In the genomic region with DNA sequence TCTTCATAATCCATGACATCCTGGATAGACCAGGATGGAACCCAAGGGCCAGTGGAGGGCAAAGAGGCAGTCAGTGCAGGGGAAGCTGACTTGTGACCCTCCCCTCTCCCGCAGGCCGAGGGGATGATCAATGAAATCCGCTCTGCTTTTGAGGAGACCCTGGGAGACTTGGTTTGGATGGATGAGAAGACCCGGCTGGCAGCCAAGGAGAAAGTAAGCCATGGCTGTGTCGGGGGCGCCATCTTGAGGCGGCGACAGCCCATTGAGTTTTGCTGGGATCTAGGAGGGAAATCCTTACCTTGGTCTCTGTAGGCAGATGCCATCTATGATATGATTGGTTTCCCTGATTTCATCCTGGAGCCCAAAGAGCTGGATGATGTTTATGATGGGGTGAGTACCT, we compare ENCODE assay signal across 8 mouse cellular contexts. TPM values are rescaled to one million over a fixed set of nuclear protein-coding genes. Genes with fewer than 3 reads are reported as not detected.
A peak's percentile ranks its signal among the peaks of the same experiment; 100 is the strongest.
DNase-seq lines count a peak whose midpoint lies in the region; ATAC-seq and TF ChIP-seq lines count a peak whose summit lies in the region.

No protein-coding gene starts in this region.

- WGBS in heart, adult 2 months: 2% methylated on average over 8 of the region's 8 CpGs
- WGBS in heart, embryonic 12.5 days: 1% methylated on average over 8 of the region's 8 CpGs
- 2% methylated on average over 8 of the region's 8 CpGs for WGBS in cerebellum, adult 2 months
- 3% methylated on average over 8 of the region's 8 CpGs for WGBS in intestine, embryonic 16.5 days
- WGBS in midbrain, embryonic 13.5 days: 2% methylated on average over 8 of the region's 8 CpGs

- no peaks in the 10 kb centered on the region for H3K4me1 ChIP-seq in heart, adult 2 months (ENCODE audit: control insufficient read depth, insufficient read depth, low read length)
- H3K4me1 ChIP-seq in heart, embryonic 12.5 days (replicated peaks): no peaks in the 10 kb centered on the region
- 0 out of 2 replicates have a peak, but pooled peaks cover 2% of the 10 kb centered on the region for H3K4me1 ChIP-seq in cerebellum, adult 2 months (ENCODE audit: control insufficient read depth, insufficient read depth, low read length)
- no peaks in the 10 kb centered on the region for H3K4me1 ChIP-seq in intestine, embryonic 16.5 days (ENCODE audit: control insufficient read depth, insufficient read depth, low read length)
- 0 out of 2 replicates have a peak, but pooled peaks cover 4% of the 10 kb centered on the region for H3K4me1 ChIP-seq in midbrain, embryonic 13.5 days (replicated peaks)

- no peak overlapping the region for H3K9ac ChIP-seq in heart, adult 2 months (ENCODE audit: low read depth, low read length)
- H3K9ac ChIP-seq in heart, embryonic 12.5 days: no peak overlapping the region
- no peak overlapping the region for H3K9ac ChIP-seq in intestine, embryonic 16.5 days (ENCODE audit: low read depth, low read length)
- no peak overlapping the region for H3K9ac ChIP-seq in midbrain, embryonic 13.5 days (replicated peaks)

- H3K27me3 ChIP-seq in heart, adult 2 months (ENCODE audit: control insufficient read depth, insufficient read depth, low read length): no peaks in the 10 kb centered on the region; the same call in 1 of the 2 replicates
- H3K27me3 ChIP-seq in heart, embryonic 12.5 days (replicated peaks): peaks cover 14% of the 10 kb centered on the region
- H3K27me3 ChIP-seq in cerebellum, adult 2 months (ENCODE audit: control insufficient read depth, insufficient read depth, low read length): no peaks in the 10 kb centered on the region
- no peaks in the 10 kb centered on the region for H3K27me3 ChIP-seq in intestine, embryonic 16.5 days (replicated peaks; ENCODE audit: control insufficient read depth, insufficient read depth, low read length)
- no peaks in the 10 kb centered on the region for H3K27me3 ChIP-seq in midbrain, embryonic 13.5 days

- no peaks in the 10 kb centered on the region for H3K9me3 ChIP-seq in heart, embryonic 12.5 days (replicated peaks)
- H3K9me3 ChIP-seq in intestine, embryonic 16.5 days (ENCODE audit: control insufficient read depth, low read length): no peaks in the 10 kb centered on the region
- H3K9me3 ChIP-seq in midbrain, embryonic 13.5 days: no peaks in the 10 kb centered on the region

- H3K27ac ChIP-seq in heart, adult 2 months: no peak overlapping the region
- no peak overlapping the region for H3K27ac ChIP-seq in heart, embryonic 12.5 days (ENCODE audit: poor library complexity, severe bottlenecking)
- H3K27ac ChIP-seq in cerebellum, adult 2 months (ENCODE audit: insufficient read depth, low read length): no peak overlapping the region
- H3K27ac ChIP-seq in intestine, embryonic 16.5 days (ENCODE audit: low read length): no peak overlapping the region
- H3K27ac ChIP-seq in midbrain, embryonic 13.5 days: no peak overlapping the region

- TF ChIP-seq POLR2A in heart, adult 2 months (IDR thresholded peaks at IDR 0.05; ENCODE audit: insufficient read depth, low read depth, low read length): no peak
- no peak for TF ChIP-seq POLR2A in cerebellum, adult 2 months (IDR thresholded peaks at IDR 0.05; ENCODE audit: borderline replicate concordance, insufficient read depth, low read length)

- no peak for ATAC-seq in heart, embryonic 12.5 days (ENCODE audit: insufficient number of reproducible peaks, low FRiP score)
- peak; percentile 50; the same call in 1 of the 2 replicates for ATAC-seq in intestine, embryonic 16.5 days
- ATAC-seq in midbrain, embryonic 13.5 days: peak; percentile 76; the same call in 1 of the 2 replicates

- intact Hi-C loops in heart, adult 2 months (cut with DNase I): loop anchor here (1.0 kb wide), 1 partner anchor 146 kb away; no protein-coding TSS in a partner anchor
- intact Hi-C loops in left cerebral cortex, postnatal 36 days (cut with DNase I): loop anchor here (5.0 kb wide), 1 partner anchor 95 kb away; the partner anchor contains the start of gene Abcf3

- no peak overlapping the region for H3K4me2 ChIP-seq in heart, embryonic 12.5 days
- no peak overlapping the region for H3K4me2 ChIP-seq in intestine, embryonic 16.5 days (ENCODE audit: low read depth, low read length)
- no peak overlapping the region for H3K4me2 ChIP-seq in midbrain, embryonic 13.5 days (replicated peaks)

- TF ChIP-seq CTCF in heart, adult 2 months (IDR thresholded peaks at IDR 0.05): peak; percentile 91
- TF ChIP-seq CTCF in cerebellum, adult 2 months (IDR thresholded peaks at IDR 0.05; ENCODE audit: borderline replicate concordance, insufficient read depth, low read depth, low read length): peak; percentile 77

- no peaks in the 10 kb centered on the region for H3K36me3 ChIP-seq in heart, adult 2 months (ENCODE audit: control insufficient read depth, insufficient read depth, low read length)
- H3K36me3 ChIP-seq in heart, embryonic 12.5 days: no peaks in the 10 kb centered on the region
- H3K36me3 ChIP-seq in intestine, embryonic 16.5 days (ENCODE audit: control insufficient read depth, insufficient read depth, low read length): no peaks in the 10 kb centered on the region
- H3K36me3 ChIP-seq in midbrain, embryonic 13.5 days: peaks cover 7% of the 10 kb centered on the region; the same call in 1 of the 2 replicates

- H3K79me2 ChIP-seq in heart, adult 2 months (replicated peaks; ENCODE audit: control insufficient read depth, insufficient read depth, low read length): no peaks in the 10 kb centered on the region

- H3K4me3 ChIP-seq in heart, adult 2 months: no peak overlapping the region
- no peak overlapping the region for H3K4me3 ChIP-seq in heart, embryonic 12.5 days
- no peak overlapping the region for H3K4me3 ChIP-seq in cerebellum, adult 2 months (replicated peaks; ENCODE audit: insufficient read depth, low read depth, low read length)
- H3K4me3 ChIP-seq in intestine, embryonic 16.5 days (ENCODE audit: low read length): no peak overlapping the region
- H3K4me3 ChIP-seq in midbrain, embryonic 13.5 days (replicated peaks): no peak overlapping the region

- TF ChIP-seq EP300 in heart, adult 2 months (IDR thresholded peaks at IDR 0.05; ENCODE audit: insufficient read depth, low read depth, low read length): peak; percentile 60; the same call in 1 of the 2 replicates

- DNase-seq in heart, adult 2 months: peak; percentile 64 to 82
- DNase-seq in cerebellum, adult 2 months: peak; percentile 74 to 82
- peak; percentile 58 to 77 for DNase-seq in frontal cortex, postnatal 10 days (ENCODE audit: low spot score in 2 of 2)
- peak; percentile 67 to 71 for DNase-seq in left cerebral cortex, postnatal 36 days (ENCODE audit: low spot score in 2 of 2)
- peak; percentile 28 to 60 for DNase-seq in spleen, postnatal 10 days (ENCODE audit: low spot score in 2 of 2)

RNA-seq across cellular contexts. Expression of gene Psmd2, which starts 9.3 kb away (rescaled TPM):
- 100 to 1,000 TPM; 180 to 212 TPM for total RNA-seq in heart, adult 2 months (2021)
- 96.9 and 178 TPM in 2 replicates for polyA plus RNA-seq in heart, adult 2 months (2012; rRNA removed)
- 286 and 288 TPM in 2 replicates for polyA plus RNA-seq in heart, embryonic 12.5 days (2016; fragmentation: Nextera tagmentation; extraction: Ambion mirVana)
- 203 and 204 TPM in 2 replicates for polyA plus RNA-seq in cerebellum, adult 2 months (2012; rRNA removed)
- polyA plus RNA-seq in intestine, embryonic 16.5 days (2015; fragmentation: Nextera tagmentation; extraction: Ambion mirVana): 276 and 309 TPM in 2 replicates
- total RNA-seq in left cerebral cortex, postnatal 36 days (2021): 100 to 1,000 TPM; 214 to 240 TPM
- polyA plus RNA-seq in midbrain, embryonic 13.5 days (2015; fragmentation: Nextera tagmentation; extraction: Ambion mirVana): 380 and 394 TPM in 2 replicates

RNA-seq across cellular contexts. Expression of gene Ece2, which starts 12.5 kb away (rescaled TPM):
- total RNA-seq in heart, adult 2 months (2021): under 1 TPM; 0.42 to 0.66 TPM
- polyA plus RNA-seq in heart, adult 2 months (2012; rRNA removed): 0.68 and 0.97 TPM in 2 replicates
- polyA plus RNA-seq in heart, embryonic 12.5 days (2016; fragmentation: Nextera tagmentation; extraction: Ambion mirVana): 0.55 and 1.2 TPM in 2 replicates
- 79.0 and 81.5 TPM in 2 replicates for polyA plus RNA-seq in cerebellum, adult 2 months (2012; rRNA removed)
- 1.7 TPM in 2 replicates for polyA plus RNA-seq in intestine, embryonic 16.5 days (2015; fragmentation: Nextera tagmentation; extraction: Ambion mirVana)
- total RNA-seq in left cerebral cortex, postnatal 36 days (2021): 10 to 100 TPM; 19.4 to 28.5 TPM
- polyA plus RNA-seq in midbrain, embryonic 13.5 days (2015; fragmentation: Nextera tagmentation; extraction: Ambion mirVana): 12.1 TPM in 2 replicates

RNA-seq across cellular contexts. Expression of gene Camk2n2, which starts 21.1 kb away (rescaled TPM):
- total RNA-seq in heart, adult 2 months (2021): 1 to 10 TPM; 1.2 to 1.4 TPM
- 1.2 and 1.4 TPM in 2 replicates for polyA plus RNA-seq in heart, adult 2 months (2012; rRNA removed)
- 0.43 and 0.58 TPM in 2 replicates for polyA plus RNA-seq in heart, embryonic 12.5 days (2016; fragmentation: Nextera tagmentation; extraction: Ambion mirVana)
- polyA plus RNA-seq in cerebellum, adult 2 months (2012; rRNA removed): 230 and 239 TPM in 2 replicates
- 0.38 and 0.40 TPM in 2 replicates for polyA plus RNA-seq in intestine, embryonic 16.5 days (2015; fragmentation: Nextera tagmentation; extraction: Ambion mirVana)
- total RNA-seq in left cerebral cortex, postnatal 36 days (2021): 100 to 1,000 TPM; 166 to 199 TPM
- 15.1 and 17.6 TPM in 2 replicates for polyA plus RNA-seq in midbrain, embryonic 13.5 days (2015; fragmentation: Nextera tagmentation; extraction: Ambion mirVana)

RNA-seq across cellular contexts. Expression of gene Eif4g1, which starts 26.0 kb away (rescaled TPM):
- 100 to 1,000 TPM; 344 to 420 TPM for total RNA-seq in heart, adult 2 months (2021)
- polyA plus RNA-seq in heart, adult 2 months (2012; rRNA removed): 343 and 423 TPM in 2 replicates
- polyA plus RNA-seq in heart, embryonic 12.5 days (2016; fragmentation: Nextera tagmentation; extraction: Ambion mirVana): 169 and 179 TPM in 2 replicates
- 184 and 193 TPM in 2 replicates for polyA plus RNA-seq in cerebellum, adult 2 months (2012; rRNA removed)
- polyA plus RNA-seq in intestine, embryonic 16.5 days (2015; fragmentation: Nextera tagmentation; extraction: Ambion mirVana): 158 and 162 TPM in 2 replicates
- 100 to 1,000 TPM; 281 to 286 TPM for total RNA-seq in left cerebral cortex, postnatal 36 days (2021)
- 148 and 162 TPM in 2 replicates for polyA plus RNA-seq in midbrain, embryonic 13.5 days (2015; fragmentation: Nextera tagmentation; extraction: Ambion mirVana)

RNA-seq across cellular contexts. Expression of gene Alg3, which starts 30.6 kb away (rescaled TPM):
- total RNA-seq in heart, adult 2 months (2021): 10 to 100 TPM in 1 of 2 experiments, 1 to 10 TPM in 1; 9.9 to 10.4 TPM
- polyA plus RNA-seq in heart, adult 2 months (2012; rRNA removed): 19.2 and 19.5 TPM in 2 replicates
- 31.7 and 32.4 TPM in 2 replicates for polyA plus RNA-seq in heart, embryonic 12.5 days (2016; fragmentation: Nextera tagmentation; extraction: Ambion mirVana)
- 23.5 and 25.6 TPM in 2 replicates for polyA plus RNA-seq in cerebellum, adult 2 months (2012; rRNA removed)
- polyA plus RNA-seq in intestine, embryonic 16.5 days (2015; fragmentation: Nextera tagmentation; extraction: Ambion mirVana): 44.3 and 47.5 TPM in 2 replicates
- 10 to 100 TPM; 14.5 to 14.6 TPM for total RNA-seq in left cerebral cortex, postnatal 36 days (2021)
- polyA plus RNA-seq in midbrain, embryonic 13.5 days (2015; fragmentation: Nextera tagmentation; extraction: Ambion mirVana): 40.6 and 43.5 TPM in 2 replicates

Comparison
In these comparisons a context has a peak if more than half of its experiments do, and no peak if none do; other contexts are left out.
1. RNA of gene Camk2n2, which starts 21.1 kb away (polyA plus RNA-seq): 230 to 239 TPM in cerebellum, adult 2 months; 15.1 to 17.6 TPM in midbrain, embryonic 13.5 days, 1.2 to 1.4 TPM in heart, adult 2 months, 0.43 to 0.58 TPM in heart, embryonic 12.5 days and 0.38 to 0.40 TPM in intestine, embryonic 16.5 days; every median in the first group is over 10 times any median in the second.
2. Peak in every context shown above with its lines, with median percentiles within 50 percentile points of each other: DNase-seq.